Mouse (Mus musculus): ENCODE results near the gene Smyd3.

Smyd3 gene

GRCm38 (mm10) chr1:178933953-178934637 is 583.7 kb downstream of the Smyd3 start:
- no peak for DNase-seq

- no peak for DNase-seq
Observed at GRCm38 (mm10) chr1:178929531-178929930, 588.3 kb downstream of the Smyd3 start.

GRCm38 (mm10) chr1:178924492-178925183 is 593.2 kb downstream of the Smyd3 start:
- no peak for DNase-seq

- DNase-seq, result no peak
Observed at GRCm38 (mm10) chr1:178917194-178917902, 600.5 kb downstream of the Smyd3 start.

GRCm38 (mm10) chr1:178915056-178915455 is 602.8 kb downstream of the Smyd3 start:
- no peak for DNase-seq

GRCm38 (mm10) chr1:178912936-178913716 is 604.7 kb downstream of the Smyd3 start:
- DNase-seq, result no peak

- DNase-seq, result no peak
Observed at GRCm38 (mm10) chr1:178910951-178911350, 606.9 kb downstream of the Smyd3 start.
